Mouse (Mus musculus) neural tube, embryonic 14.5 days (tissue): Measurements from ENCODE around the gene Rere. TPM values are rescaled to one million over a fixed set of nuclear protein-coding genes. Genes with fewer than 3 reads are reported as not detected.
"Not testable (repeated sequence)": the region's sequence is repeated elsewhere in the genome, so short reads cannot be mapped to it uniquely, and the experiment has no call there.

Experiments used
- ATAC-seq: fragments of 200-750 bp; cut with Nextera tagmentation; 2 replicates; pipeline ENCODE4 v1.8.0; 2017; ENCODE audit warnings: low read depth, mild to moderate bottlenecking, moderate TSS enrichment, moderate library complexity
- H3K27ac ChIP-seq: fragments of 300-500 bp; sonication (generic); 2 replicates; pipeline ENCODE4 v1.5.1; 2014; ENCODE audit warnings: low read depth, mild to moderate bottlenecking, control low read depth, low read length, moderate library complexity, mixed read lengths
- H3K27me3 ChIP-seq: fragments of 300-500 bp; sonication (generic); 2 replicates; pipeline ENCODE4 v1.6.1; 2014; ENCODE audit warnings: low read length; ENCODE audit not compliant: control insufficient read depth, insufficient read depth
- H3K36me3 ChIP-seq: fragments of 300-500 bp; sonication (generic); 2 replicates; pipeline ENCODE4 v1.6.1; 2014; ENCODE audit warnings: low read length, mixed read lengths; ENCODE audit not compliant: control insufficient read depth, insufficient read depth
- H3K4me1 ChIP-seq: fragments of 300-500 bp; sonication (generic); 2 replicates; pipeline ENCODE4 v1.6.1; 2014; ENCODE audit warnings: low read length; ENCODE audit not compliant: control insufficient read depth, insufficient read depth
- H3K4me2 ChIP-seq: fragments of 300-500 bp; sonication (generic); 2 replicates; pipeline ENCODE4 v1.6.1; 2014; ENCODE audit warnings: mild to moderate bottlenecking, low read depth, low read length, control low read depth
- H3K4me3 ChIP-seq: fragments of 300-500 bp; sonication (generic); 2 replicates; pipeline ENCODE4 v1.5.1; 2014; ENCODE audit warnings: low read depth, low read length, control low read depth, mixed read lengths
- H3K9ac ChIP-seq: fragments of 300-500 bp; sonication (generic); replicated peaks from 2 replicates; pipeline ENCODE4 v1.6.1; 2014; ENCODE audit warnings: low read depth, mild to moderate bottlenecking, control low read depth, low read length, mixed read lengths
- H3K9me3 ChIP-seq: fragments of 300-500 bp; sonication (generic); 2 replicates; pipeline ENCODE4 v1.6.1; 2016; ENCODE audit warnings: low read length; ENCODE audit not compliant: control insufficient read depth
- WGBS: fragments of 180-500 bp; shearing (Covaris S2); extraction: QIAGEN DNeasy Blood & Tissue Kit; methylation state at CpG from one replicate; pipeline ENCODE4 v1.1.7; 2014; 5-methylcytosine and 5-hydroxymethylcytosine counted together
- polyA plus RNA-seq: library from polyadenylated mRNA; unstranded; fragments of >200 nt; fragmentation: Nextera tagmentation; extraction: Ambion mirVana; gene quantifications from 2 replicates; pipeline ENCODE4 v1.2.1, GENCODE M21; 2014

The Rere gene
- polyA plus RNA-seq, 1 experiment from 2014 or later: 50.7 TPM

- Histone ChIP-seq H3K9ac (no peak overlapping the region), H3K4me1 (peaks cover 20% of the 10 kb centered on the region), H3K36me3 (no peaks in the 10 kb centered on the region), H3K9me3 (no peaks in the 10 kb centered on the region), H3K27ac (peak overlapping the region; percentile 57), H3K27me3 (no peaks in the 10 kb centered on the region), H3K4me2 (peak overlapping the region; percentile 1; the same call in 1 of the 2 replicates), H3K4me3 (no peak overlapping the region)
- whole genome bisulfite sequencing: 2% methylated on average over 9 of the region's 9 CpGs
- ATAC-seq: peak; percentile 76
Observed at GRCm38 (mm10) chr4:150272725-150273124, 8.7 kb upstream of the Rere start.

GRCm38 (mm10) chr4:150275531-150275930, 5.9 kb upstream of the Rere start:
- H3K9me3 ChIP-seq: no peaks in the 10 kb centered on the region
- H3K9ac ChIP-seq: no peak overlapping the region
- H3K4me3 ChIP-seq: no peak overlapping the region
- no peak overlapping the region for H3K4me2 ChIP-seq
- H3K36me3 ChIP-seq: no peaks in the 10 kb centered on the region
- ATAC-seq: no peak
- no peak overlapping the region for H3K27ac ChIP-seq
- peaks cover 22% of the 10 kb centered on the region for H3K4me1 ChIP-seq
- 84% methylated on average over 5 of the region's 5 CpGs for WGBS
- H3K27me3 ChIP-seq: no peaks in the 10 kb centered on the region

DNA sequence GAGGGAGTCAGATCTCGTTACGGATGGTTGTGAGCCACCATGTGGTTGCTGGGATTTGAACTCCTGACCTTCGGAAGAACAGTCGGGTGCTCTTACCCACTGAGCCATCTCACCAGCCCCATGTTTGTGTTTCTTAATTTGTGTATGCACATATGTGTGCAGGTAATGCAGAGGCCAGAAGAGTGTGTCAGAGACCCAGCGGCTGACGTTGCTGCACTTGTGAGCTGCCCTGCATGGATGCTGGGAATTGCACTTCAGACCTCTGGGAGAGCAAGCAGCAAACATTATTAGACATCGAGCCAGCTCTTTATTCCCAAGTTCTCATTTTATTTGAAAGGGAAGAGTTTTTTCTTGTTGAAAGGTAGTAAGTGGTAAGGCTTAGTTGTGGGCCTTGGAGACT, 2.1 kb upstream of the Rere start:
- H3K4me3 ChIP-seq, H3K36me3 ChIP-seq, ATAC-seq, H3K4me2 ChIP-seq, H3K27me3 ChIP-seq, H3K9me3 ChIP-seq, H3K4me1 ChIP-seq, H3K9ac ChIP-seq, H3K27ac ChIP-seq: not testable (repeated sequence)
- 90% methylated on average over 5 of the region's 7 CpGs for WGBS

DNA sequence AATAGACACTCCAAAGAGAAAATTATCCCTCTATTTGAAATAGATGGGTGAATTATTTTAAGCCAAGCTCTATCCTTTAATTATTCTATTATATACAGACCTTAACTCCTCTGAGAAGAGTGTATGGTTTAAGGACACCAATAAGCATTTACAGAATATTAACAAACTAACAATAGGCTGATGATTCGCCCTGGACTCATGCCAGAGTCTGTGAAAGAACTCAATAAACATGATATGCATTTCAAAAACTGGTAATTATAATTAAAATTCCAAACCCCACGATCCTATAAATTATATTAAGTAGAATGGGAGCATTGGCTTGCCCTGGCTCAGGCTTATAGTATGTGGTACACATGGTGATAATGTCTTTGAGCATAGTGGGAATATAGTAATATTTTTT, 1.4 kb upstream of the Rere start:
- Histone ChIP-seq H3K27ac (peak overlapping the region; percentile 90), H3K4me3 (no peak overlapping the region), H3K27me3 (no peaks in the 10 kb centered on the region), H3K4me1 (peaks cover 5% of the 10 kb centered on the region; the same call in 1 of the 2 replicates), H3K36me3 (no peaks in the 10 kb centered on the region), H3K9me3 (no peaks in the 10 kb centered on the region), H3K9ac (no peak overlapping the region), H3K4me2 (no peak overlapping the region)
- no peak for ATAC-seq
- WGBS: 59% methylated on average over 2 of the region's 2 CpGs

DNA sequence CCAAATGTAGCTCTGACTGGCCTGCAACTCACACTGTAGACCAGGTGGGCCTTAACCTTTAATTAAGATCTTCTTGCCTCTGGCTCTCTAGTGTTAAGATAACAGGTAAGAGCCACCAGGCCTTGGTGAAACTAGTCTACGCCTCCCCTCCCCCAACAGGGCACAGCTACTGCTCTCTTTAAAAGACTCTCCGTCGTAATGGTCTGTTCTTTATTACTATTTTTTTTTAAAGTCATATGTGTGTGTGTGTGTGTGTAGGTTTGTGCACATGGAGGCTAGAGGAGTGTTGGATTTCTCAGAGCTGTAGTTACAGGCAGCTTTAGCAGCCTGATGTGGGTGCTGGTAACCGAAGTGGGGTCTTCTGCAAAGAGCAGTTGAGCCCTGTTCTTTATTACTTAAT, 987 bp upstream of the Rere start:
- H3K9ac ChIP-seq: 0 out of 2 replicates have a peak overlapping the region, but pooled peaks have one; percentile 8
- peak overlapping the region; percentile 43 for H3K4me2 ChIP-seq
- ATAC-seq: no peak
- WGBS: 31% methylated on average over 4 of the region's 4 CpGs
- H3K27me3 ChIP-seq: no peaks in the 10 kb centered on the region
- peak overlapping the region; percentile 99 for H3K4me3 ChIP-seq
- peak overlapping the region; percentile 90 for H3K27ac ChIP-seq
- no peaks in the 10 kb centered on the region for H3K9me3 ChIP-seq
- no peaks in the 10 kb centered on the region for H3K36me3 ChIP-seq
- peaks cover 5% of the 10 kb centered on the region; the same call in 1 of the 2 replicates for H3K4me1 ChIP-seq

DNA sequence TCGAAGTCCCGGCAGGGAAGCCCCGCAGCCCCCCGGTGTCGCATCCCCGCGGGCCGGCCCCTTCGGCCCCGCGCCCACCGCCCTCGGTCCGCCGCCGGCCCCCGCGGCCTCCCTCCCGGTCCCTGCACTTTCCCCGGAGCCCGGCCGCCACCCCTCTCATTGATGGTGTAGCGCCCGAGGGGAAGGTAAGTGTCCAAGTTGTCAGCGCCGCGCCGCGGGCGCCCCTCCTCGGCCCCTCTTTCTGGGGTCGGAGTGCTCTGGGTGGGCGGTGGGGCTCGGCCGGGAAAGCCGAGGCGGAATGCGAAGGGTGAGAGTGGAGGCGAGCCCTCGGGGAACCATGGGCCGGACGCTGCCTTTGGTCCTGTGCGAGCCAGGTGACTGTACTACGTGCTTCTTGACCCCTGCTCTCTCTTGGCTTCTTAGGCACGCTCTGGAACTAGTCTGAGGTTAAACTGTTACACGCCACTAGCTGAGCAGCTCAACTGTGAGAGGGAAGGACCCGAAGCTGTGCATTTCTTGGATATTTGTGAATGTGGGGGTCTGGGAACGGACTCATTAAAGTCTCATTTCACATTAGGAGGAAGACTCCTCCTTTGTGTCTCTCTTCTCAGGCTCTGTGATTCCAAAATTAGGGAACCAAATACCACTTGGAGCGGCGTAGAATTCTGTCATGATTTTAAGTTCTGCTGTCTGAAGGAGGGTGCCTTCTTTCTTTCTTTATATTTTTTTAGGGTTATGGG, 615 bp downstream of the Rere start:
- no peaks in the 10 kb centered on the region for H3K27me3 ChIP-seq
- no peaks in the 10 kb centered on the region for H3K9me3 ChIP-seq
- under 1% methylated on average over 50 of the region's 50 CpGs for WGBS
- peak overlapping the region; percentile 99 for H3K4me3 ChIP-seq
- peak overlapping the region; percentile 92 for H3K4me2 ChIP-seq
- H3K27ac ChIP-seq: peak overlapping the region; percentile 90
- peaks cover 11% of the 10 kb centered on the region; the same call in 1 of the 2 replicates for H3K4me1 ChIP-seq
- H3K36me3 ChIP-seq: no peaks in the 10 kb centered on the region
- ATAC-seq: peak; percentile 21; the same call in 1 of the 2 replicates
- peak overlapping the region; percentile 99 for H3K9ac ChIP-seq

GRCm38 (mm10) chr4:150282631-150283334, 1.3 kb downstream of the Rere start:
- Histone ChIP-seq H3K27ac (peak overlapping the region; percentile 90), H3K27me3 (no peaks in the 10 kb centered on the region), H3K9ac (peak overlapping the region; percentile 99), H3K36me3 (no peaks in the 10 kb centered on the region), H3K4me3 (peak overlapping the region; percentile 99), H3K4me2 (peak overlapping the region; percentile 92), H3K4me1 (peaks cover 12% of the 10 kb centered on the region; the same call in 1 of the 2 replicates), H3K9me3 (no peaks in the 10 kb centered on the region)
- no peak for ATAC-seq
- 3% methylated on average over 5 of the region's 5 CpGs for WGBS

GRCm38 (mm10) chr4:150283335-150283638, 1.8 kb downstream of the Rere start:
- H3K9me3 ChIP-seq: no peaks in the 10 kb centered on the region
- H3K36me3 ChIP-seq: no peaks in the 10 kb centered on the region
- peak overlapping the region; percentile 92 for H3K4me2 ChIP-seq
- H3K4me3 ChIP-seq: peak overlapping the region; percentile 99
- ATAC-seq: no peak
- peak overlapping the region; percentile 81 for H3K27ac ChIP-seq
- H3K27me3 ChIP-seq: no peaks in the 10 kb centered on the region
- 3% methylated on average over 2 of the region's 2 CpGs for WGBS
- H3K9ac ChIP-seq: peak overlapping the region; percentile 99
- H3K4me1 ChIP-seq: peaks cover 12% of the 10 kb centered on the region; the same call in 1 of the 2 replicates

DNA sequence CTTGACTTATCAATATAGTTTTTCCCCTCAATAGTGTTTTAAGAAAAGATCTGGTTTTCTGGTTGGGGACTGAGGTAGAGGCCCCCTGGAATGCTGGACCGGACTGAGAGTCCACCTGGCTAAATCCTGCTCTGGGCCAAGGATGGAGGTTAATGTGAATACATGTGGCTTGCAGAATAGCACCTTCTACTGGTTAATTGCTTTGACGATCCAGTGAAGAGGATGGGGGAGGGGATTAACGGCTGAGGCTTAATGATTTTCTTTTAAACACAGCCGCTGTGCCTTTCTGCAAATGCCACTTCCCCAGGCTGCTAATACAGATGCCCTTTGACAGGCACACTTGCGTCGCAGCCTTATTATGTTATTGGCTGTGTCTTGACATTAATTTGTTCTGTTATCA, 2.5 kb downstream of the Rere start:
- H3K9me3 ChIP-seq: no peaks in the 10 kb centered on the region
- peak overlapping the region; percentile 99 for H3K4me3 ChIP-seq
- H3K27ac ChIP-seq: peak overlapping the region; percentile 81; the same call in 1 of the 2 replicates
- ATAC-seq: no peak
- no peaks in the 10 kb centered on the region for H3K36me3 ChIP-seq
- peaks cover 13% of the 10 kb centered on the region; the same call in 1 of the 2 replicates for H3K4me1 ChIP-seq
- peak overlapping the region; percentile 92 for H3K4me2 ChIP-seq
- no peaks in the 10 kb centered on the region for H3K27me3 ChIP-seq
- under 1% methylated on average over 6 of the region's 6 CpGs for WGBS
- H3K9ac ChIP-seq: peak overlapping the region; percentile 99
